Mouse (Mus musculus): Measurements from ENCODE around the gene Rpsa.
A peak's percentile ranks its signal among the peaks of the same experiment; 100 is the strongest.

DNA sequence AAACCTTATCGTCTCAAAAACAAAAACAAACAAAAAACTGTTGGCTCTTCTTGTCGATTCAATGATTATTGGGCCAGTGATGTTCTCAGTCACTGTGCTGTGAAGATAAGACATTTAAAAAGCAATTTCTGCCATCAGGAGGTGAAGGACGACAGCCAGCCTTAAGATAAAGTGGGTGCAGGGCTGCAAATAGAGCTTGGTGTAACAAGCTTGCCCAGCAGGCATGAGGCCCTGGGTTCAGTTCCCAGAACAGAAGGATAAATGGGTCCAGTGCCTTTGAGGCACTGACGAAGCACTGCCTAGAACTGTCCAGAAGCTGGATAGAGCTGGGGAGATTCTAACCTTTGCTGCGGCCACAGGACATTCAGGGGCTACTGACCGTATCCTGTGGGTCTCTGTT is 15.0 kb upstream of the Rpsa start:
- TF ChIP-seq POLR2AphosphoS5 (IDR thresholded peaks at IDR 0.05; ENCODE audit: insufficient replicate concordance, low read depth, low read length) (no peak), CTCF (IDR thresholded peaks at IDR 0.05; ENCODE audit: low read depth, low read length) (no peak), GATA1 (IDR thresholded peaks at IDR 0.05; ENCODE audit: borderline replicate concordance, low read length) (no peak), TAL1 (conservative IDR thresholded peaks at IDR 0.05; ENCODE audit: low read depth, low read length) (peak; percentile 78), GATA2 (IDR thresholded peaks at IDR 0.05; ENCODE audit: borderline replicate concordance, low read depth, low read length) (no peak)
